Mouse (Mus musculus): ENCODE data around the gene Ints1.

GRCm38 (mm10) chr5:139758096-139758495 is 17.4 kb downstream of the Ints1 start:
- TF ChIP-seq CTCF (IDR thresholded peaks at IDR 0.05; ENCODE audit: extremely low read depth, insufficient read depth, insufficient read length, insufficient replicate concordance), result no peak
- no peak for TF ChIP-seq POLR2A (IDR thresholded peaks at IDR 0.05; ENCODE audit: low read depth, low read length)

All from spleen, adult 2 months (tissue).